Mouse (Mus musculus) megakaryocyte progenitor cell, adult 5-6 weeks (primary cell): ENCODE results near the gene Cmtm4. TPM values are rescaled to one million over a fixed set of nuclear protein-coding genes. Genes with fewer than 3 reads are reported as not detected.
A peak's percentile ranks its signal among the peaks of the same experiment; 100 is the strongest.

Experiments
- ATAC-seq: replicated peaks from 2 replicates; pipeline ENCODE4 v1.8.0; 2016; ENCODE audit warnings: mild to moderate bottlenecking, moderate TSS enrichment, inconsistent platforms; ENCODE audit not compliant: poor library complexity
- total RNA-seq, 2 experiments: library from RNA; stranded (forward) in 1 of 2; stranded (reverse) in 1 of 2; fragments of 157-497, 149-512 nt in 1 of 2; fragments of 200-1000 nt in 1 of 2; gene quantifications; 2 replicates each; pipeline versions ENCODE4 v1.2.3 to v1.2.4; 2015 to 2017

The Cmtm4 gene
- total RNA-seq, 2 experiments from 2014 or later, result 0.79 to 0.87 TPM

DNA sequence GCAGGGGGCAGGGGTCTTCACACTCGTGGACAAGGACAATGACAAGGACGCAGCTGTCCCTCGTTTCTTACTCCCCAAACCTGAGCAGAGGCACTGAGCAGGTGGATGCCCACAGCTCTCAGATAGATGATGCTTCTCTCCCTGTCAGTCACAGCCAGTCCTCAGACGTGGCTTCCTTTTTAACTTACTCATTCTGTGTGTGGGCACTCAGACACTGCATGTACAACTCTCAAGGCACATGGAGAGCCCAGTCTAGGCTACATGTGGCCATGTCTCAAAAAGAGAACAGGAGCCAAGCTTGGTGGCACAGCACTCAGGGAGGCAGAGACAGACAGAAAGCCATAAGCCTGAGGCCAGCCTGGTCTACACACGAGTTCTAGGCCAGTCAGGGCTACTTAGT lies 19.6 kb downstream of the Cmtm4 start:
- ATAC-seq, result no peak

DNA sequence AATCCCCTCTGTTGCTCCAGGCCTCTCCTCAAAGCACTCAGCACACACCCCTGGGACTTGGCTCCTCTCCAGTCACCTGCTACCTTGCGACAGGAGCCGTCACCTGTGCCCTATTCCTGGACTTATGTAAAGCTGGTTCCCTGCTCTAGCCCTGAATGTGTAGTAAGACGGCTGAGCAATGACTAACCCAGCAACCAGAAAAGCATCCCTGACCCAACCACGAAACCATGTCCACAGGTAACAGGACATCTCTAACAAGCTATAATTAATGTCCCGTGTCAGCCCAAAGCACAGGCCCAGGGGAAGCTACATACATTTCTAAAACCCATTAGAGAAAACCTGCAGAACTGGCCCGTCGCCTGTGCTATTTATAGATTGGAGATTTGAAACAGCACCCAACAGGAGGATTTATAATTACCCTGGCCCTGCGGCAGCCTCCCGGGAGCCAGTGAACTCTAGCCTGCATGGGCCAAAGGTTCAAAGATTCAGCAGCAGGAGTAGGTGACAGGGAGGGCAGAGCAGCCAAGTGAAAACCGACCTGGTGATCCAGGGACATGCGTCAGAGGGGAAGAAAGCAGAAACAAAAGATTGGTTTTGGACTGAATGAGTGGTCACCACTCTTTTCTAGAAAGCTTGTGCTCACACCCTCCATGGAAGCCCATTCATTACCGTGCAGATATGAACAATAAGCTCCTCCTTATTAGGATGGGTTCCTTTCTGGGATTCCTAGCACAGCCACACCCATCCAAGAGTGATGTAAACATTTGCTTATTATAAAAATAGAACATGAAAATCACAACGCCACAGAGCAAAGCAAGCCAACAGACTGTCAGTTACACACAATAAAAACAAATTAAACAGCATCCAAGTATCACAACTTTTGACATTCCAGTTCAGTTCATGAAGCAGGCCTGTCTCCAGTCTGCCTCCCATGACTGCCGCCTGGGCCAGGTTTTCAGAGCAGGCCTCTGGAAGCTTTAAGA lies 20.5 kb downstream of the Cmtm4 start:
- no peak for ATAC-seq

DNA sequence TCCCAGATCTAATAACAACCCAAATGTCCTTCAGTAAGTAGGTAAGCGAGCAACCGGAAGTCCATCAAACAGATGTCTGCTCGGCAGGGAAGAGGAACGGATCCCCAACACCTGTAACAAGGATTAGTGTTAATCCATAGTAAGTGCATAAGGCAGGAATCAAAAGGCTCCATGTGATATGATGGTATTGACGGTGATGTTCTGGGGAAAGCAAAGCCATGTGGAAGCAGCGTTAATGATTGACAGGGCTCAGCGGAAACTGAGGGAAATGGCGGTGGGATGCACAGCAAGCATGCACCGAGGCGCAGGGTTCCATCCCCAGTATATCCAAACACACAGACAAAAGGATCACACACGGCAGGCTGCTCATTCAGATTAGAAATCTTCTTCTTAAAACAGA lies 21.3 kb downstream of the Cmtm4 start:
- no peak for ATAC-seq

DNA sequence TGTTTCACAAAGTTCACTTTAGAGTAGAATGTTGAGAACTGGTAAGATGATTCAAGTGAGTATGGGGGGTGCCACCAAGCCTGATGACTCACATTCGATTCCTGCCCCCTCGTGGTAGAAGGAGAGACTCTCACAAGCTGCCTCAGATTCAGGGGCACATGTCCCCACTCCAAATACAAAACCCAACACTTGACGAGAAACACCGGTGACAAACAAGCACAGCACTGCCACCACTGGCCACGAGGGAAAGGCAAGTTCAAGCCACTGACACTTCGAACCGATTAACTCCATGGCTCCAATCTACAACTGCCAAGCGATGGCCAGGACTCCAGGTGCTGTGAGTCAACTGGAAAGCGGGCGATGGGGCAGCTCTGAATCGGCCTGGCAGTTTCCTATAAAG lies 21.8 kb downstream of the Cmtm4 start:
- ATAC-seq, result peak; percentile 39

DNA sequence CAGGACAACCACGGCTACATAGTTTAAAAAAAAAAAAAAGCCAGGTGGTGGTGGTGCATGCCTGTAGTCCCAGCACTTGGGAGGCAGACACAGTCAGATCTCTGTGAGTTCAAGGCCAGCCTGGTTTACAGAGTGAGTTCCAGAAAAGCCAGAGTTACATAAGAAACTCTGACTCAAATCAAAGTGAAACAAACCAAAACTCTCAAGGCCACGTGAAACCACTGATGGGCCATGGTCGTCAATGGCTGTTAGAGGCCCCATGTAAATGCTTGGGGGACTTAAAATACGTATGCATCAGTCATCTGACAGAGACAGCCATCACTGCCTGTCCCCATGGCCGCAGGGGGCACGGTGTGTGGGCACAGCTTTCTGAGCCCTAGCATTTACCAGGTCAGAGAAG lies 24.5 kb downstream of the Cmtm4 start:
- ATAC-seq, result no peak

DNA sequence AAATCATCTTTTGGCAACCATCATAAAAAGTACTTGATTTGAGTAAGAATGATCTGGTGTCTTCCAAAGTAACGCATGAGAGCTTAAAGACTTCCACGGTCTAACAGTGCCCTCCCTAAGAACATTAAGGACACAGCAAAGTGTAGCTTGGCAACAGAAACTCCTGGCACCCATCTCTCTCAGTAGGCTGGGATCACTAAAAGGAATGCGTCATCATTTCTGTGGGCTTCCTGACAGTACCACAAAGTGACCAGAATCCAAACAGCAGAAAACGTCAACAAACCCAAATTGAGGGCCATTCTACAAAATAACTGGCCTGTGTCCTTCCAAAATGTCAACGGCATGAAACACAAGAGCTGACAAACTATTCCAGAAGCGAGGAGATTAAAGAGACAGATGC lies 25.5 kb downstream of the Cmtm4 start:
- no peak for ATAC-seq

DNA sequence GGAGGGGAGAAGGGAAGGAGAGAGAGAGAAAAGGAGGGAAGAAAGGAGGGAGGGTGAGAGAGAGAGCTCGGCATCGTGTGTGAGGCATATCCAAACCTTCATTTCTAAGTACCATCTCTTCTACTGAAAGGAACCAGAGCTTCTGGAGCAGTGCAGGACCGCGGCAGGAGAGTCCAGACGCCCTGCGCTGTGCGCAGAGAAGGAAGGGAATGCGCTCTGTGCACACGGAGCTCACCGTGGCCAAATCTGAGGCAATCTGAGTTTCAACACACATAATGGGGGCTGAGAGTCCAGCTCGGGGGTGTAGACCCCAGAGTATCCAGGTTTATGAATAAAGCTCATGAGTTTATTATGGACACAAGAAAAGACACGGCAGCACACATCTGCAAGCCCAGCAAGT lies 26.0 kb downstream of the Cmtm4 start:
- ATAC-seq, result no peak

DNA sequence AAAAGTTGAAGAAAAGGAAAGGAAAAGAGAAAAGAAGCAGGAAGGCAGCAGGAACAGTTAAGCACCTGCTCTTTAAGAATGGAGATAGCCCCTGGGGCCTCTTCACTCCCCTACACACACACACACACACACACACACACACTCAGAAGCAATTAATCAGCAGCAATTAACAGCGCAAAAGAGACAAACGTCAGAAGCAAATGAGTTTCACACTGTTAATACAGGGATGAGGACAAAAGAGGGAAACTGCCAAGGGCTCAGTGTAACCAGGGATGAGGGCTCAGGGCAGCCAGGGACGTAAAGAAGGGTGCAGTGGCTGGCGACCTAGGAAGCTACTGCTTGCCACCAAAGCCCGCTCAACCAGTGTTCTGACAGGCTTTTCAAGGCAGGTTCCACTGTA lies 28.2 kb downstream of the Cmtm4 start:
- no peak for ATAC-seq

DNA sequence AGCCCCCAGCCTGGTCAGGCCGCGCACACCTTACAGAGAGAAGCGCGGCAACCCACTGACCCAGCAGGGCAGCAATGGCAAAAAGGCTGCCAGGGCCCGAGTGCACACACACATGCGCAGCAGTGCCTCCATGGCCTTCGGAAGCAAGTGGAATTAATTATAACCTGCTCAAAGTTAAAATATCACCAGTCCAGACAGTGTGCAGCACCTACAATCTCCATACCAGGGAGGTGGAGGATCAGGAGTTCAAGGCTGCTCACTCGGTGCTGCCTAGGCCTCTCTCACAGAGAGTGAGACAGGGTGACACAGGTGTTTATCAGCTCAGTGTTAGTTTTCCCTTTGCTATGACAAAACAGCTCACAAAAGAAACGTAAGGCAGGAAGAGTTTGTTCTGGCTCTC lies 29.9 kb downstream of the Cmtm4 start:
- no peak for ATAC-seq

DNA sequence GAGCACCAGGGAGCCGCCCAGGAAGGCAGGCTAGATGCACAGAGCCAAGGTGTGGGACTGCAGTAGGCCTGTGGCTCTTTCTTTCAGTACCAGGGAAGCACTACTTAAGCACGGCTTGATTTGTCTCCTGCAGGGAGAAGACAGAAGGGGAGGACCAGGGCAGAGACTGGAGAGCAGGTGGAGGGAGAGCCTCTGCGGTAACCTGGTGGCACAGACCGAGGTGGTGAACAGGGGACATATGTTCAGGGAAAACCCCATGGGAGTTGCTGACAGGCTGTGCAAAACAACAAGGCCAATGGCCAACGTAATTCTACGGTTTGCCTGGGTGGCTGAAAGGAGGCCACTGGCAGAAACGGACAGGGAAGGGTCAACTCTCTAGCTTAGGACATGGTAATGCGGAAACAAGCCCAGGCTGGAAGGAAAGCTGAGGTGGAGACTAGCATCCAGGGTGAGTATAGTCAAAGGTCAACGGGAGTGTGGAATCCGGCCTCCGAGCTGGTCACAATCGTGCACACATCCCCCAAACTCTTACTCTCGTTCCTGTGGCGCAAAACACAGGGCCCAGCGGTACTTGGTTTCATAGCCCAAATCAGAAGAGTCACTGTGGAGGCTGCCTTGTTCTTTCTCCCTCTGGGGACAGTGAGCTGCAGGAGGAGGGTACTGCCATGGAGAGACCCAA lies 35.7 kb downstream of the Cmtm4 start:
- no peak for ATAC-seq

DNA sequence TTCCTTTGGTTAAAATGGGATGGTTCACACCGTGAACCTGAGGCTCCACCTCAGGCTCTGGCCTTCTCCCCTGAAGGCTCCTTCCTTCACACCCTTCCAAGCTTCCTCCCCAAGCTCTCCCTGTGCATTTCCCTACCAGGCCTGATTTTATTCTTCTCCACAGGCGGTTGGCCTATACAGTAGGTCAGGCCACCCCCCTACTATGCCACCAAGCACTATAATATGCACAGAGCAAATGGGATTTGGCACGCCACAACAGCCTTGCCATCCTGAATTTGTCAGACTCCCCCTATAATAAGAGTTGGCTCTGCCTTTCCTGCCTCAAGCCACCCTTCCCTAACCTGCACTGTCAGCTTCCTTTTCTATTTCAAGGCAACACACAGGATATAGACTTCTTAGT lies 37.0 kb downstream of the Cmtm4 start:
- ATAC-seq, result no peak

DNA sequence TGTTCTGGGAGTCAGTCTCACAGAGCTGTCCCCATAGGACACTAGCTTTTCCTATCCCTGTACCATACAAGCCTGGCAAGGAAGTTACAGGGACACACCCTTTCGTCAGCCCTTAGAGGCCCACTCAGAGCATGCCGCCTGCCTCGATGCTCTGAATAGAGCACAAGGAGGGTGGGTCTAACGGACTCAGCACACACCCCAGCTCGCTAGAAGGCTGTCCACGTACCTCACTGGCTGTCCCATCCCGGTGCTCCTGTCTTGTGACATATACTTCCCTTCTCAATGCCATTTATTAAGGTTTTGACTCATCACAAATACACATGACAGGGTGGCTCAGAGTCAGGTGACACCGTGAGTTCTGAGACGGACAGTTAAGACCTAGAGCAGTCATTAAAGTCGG lies 41.1 kb downstream of the Cmtm4 start:
- ATAC-seq, result no peak

DNA sequence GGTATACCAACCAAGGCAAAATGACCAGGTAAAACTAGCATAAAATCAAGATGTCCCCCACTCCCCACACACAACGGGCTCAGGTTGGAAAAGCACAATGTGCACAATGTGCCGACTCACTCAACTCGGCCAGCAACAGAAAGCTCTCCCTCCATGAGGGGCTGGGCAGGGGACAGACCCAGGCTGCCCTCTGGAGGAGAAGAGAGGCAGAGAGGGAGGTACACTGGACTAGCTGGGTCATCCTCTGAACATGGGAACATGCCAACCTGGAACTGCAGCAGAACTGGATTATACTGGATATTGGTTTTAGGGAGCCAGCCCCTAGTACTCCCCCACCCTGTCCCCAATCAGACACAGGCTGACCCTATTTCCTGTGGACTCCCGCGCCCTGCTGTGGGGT lies 42.4 kb downstream of the Cmtm4 start:
- ATAC-seq, result peak; percentile 76

DNA sequence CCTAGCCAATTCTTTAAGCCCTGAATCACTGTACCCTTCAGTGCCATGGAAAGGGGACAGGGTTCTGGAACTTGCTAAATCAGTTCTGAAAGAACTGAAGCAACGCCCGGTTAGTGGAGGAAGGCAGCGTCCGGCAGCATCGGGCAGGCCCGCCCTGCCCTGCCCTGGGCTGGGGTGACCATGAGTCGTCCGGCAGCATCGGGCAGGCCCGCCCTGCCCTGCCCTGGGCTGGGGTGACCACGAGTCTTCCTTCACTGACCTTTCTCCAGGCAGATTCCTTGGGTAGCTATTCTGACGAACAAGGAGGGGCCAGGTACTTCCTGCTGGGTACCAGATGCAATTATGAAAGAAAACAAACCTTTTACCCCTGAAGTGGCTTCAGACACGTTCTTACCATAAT lies 45.6 kb downstream of the Cmtm4 start:
- ATAC-seq, result no peak

DNA sequence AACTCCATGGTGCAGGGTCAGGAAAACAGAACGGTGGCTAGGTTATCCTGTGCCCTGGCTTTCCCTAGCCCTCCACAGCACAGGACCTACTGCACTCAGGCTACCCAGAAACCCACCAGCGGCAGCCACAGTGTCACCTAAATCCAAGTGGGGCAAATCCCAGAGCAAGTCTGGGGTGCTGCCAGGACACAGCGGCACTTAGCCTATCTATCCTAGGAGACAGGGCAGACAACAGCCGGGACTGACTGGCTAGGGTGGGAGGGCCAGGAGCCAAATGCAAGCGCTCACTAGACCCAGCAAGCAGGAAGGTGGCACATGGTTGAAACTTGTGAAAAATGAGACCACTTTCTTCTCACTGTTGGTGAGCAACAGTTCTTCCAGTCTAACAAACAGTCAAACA lies 46.6 kb downstream of the Cmtm4 start:
- ATAC-seq, result no peak

DNA sequence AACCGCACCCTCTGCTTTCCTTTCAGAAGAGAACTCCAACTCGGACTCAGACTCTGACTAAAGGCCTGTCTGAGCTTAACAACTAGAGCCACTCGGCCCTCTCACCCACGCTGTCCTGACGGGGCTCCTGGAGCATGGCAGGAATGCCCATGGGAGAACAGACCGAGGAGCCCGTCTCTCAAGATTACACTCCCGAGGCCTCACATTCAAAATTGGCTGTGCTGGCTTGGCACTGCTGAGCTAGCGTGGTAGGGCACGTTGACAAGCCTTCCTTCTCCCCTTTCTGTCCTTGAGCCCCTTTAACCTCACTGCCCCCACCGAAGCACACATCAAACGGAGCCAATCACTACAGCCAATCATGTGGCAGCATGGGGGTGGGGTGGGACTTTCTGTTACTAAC lies 48.9 kb downstream of the Cmtm4 start:
- no peak for ATAC-seq

DNA sequence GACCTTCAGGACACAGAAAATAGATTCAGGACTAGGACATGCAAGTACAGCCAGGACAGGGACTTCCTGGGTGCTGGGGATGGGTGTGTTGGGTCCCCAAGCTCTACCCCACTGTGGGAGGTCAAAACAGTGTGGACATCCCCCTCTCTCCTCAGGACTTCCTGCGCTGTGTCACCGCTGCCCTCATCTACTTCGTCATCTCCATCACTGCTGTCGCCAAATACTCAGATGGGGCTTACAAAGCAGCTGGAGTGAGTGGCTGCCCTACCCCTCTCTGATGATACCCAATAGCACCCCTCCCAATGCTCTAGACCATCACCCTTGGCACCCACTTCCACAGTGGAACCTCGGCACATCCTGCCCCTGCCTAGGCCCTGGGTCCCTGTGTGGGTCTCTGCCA lies 51.0 kb downstream of the Cmtm4 start:
- ATAC-seq, result no peak

DNA sequence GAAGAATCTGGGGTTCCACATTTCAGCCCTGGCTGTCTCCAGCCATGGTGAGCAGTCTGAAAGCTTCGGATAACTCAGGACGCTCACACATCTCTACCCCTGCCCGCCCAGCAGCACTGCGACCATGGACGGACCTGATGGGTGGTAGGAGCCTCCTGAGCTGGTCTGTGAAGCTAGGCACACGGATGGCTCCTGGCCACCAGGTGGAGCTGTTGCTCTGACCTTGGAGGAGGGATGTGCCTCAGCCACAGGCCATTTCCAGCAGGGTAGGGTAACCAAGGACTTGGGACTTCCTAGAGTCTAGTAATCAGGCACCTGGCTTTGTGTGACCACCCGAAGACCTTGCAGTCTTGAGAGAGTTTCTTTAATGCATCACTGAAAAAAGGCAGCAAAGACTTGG lies 51.6 kb downstream of the Cmtm4 start:
- peak; percentile 57 for ATAC-seq

DNA sequence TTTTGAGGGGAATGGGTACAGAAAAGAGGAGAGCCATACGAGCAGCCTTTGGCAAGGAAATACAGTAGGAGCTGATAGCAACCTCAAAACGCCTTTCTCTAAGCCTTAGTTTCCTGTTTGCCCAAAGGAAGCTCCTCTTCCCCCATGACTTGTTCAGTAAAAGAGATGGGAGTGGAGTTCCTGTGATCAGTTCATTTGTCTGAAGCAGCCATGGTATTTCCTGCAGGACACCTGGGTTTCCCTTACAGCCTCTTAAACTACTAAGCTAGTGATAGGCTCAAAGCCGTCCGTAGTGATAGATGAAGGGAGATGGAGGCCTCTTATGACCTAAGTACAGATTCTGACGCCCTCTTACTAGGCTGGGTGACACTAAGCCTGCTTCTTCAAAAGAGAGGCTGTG lies 53.2 kb downstream of the Cmtm4 start:
- ATAC-seq, result no peak

DNA sequence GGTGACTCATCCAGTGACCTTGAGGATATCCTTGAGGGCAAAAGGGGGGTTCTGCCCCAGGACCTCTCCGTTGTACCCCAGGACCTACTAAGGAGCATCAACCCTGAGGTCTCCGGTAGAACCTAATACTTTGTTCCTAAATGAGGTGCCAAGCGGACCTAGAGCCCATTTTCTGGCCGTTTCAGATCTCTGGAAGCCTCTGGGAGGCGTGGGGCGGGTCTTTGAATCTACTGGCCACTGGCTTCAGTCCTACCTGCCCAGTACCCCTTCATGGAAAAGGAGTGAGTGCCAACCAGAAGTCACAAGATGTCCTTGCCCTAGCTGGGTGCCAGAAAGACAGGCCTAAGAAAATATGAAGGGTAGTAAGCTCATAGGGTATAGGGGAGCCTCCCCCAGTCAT lies 53.9 kb downstream of the Cmtm4 start:
- no peak for ATAC-seq

DNA sequence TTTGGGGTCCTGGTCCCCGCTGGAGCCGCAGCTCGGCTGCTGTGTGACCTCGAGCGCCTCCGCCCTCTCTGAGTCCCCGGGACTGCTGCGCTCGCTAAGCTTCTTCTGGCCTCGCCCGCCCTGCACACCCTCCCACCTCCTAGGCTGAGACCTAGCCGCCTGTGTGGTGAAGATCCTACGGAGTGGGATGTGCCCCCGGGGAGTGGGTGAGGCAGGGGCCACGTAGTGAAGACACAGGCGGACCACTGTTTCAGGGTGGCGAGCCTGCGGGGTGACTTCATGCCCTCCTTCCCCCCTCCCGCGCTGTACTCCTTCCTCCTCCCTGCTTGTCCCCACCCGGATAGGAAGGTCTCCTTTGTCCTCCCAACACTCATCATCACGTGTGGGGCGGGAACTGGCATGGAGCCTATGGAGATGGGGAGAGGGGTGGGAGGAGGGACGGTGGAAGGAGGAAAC lies 54.5 kb downstream of the Cmtm4 start:
- ATAC-seq, result peak; percentile 26
